Mouse (Mus musculus) cerebellum, postnatal 25 days (tissue): ENCODE results near the gene Zbtb25.

Experiments
- DNase-seq, 2 experiments: peaks; one replicate each; pipeline ENCODE4 v3.0.0; 2021; ENCODE audit warnings: mixed read lengths in 2 of 2

Zbtb25 gene

DNA sequence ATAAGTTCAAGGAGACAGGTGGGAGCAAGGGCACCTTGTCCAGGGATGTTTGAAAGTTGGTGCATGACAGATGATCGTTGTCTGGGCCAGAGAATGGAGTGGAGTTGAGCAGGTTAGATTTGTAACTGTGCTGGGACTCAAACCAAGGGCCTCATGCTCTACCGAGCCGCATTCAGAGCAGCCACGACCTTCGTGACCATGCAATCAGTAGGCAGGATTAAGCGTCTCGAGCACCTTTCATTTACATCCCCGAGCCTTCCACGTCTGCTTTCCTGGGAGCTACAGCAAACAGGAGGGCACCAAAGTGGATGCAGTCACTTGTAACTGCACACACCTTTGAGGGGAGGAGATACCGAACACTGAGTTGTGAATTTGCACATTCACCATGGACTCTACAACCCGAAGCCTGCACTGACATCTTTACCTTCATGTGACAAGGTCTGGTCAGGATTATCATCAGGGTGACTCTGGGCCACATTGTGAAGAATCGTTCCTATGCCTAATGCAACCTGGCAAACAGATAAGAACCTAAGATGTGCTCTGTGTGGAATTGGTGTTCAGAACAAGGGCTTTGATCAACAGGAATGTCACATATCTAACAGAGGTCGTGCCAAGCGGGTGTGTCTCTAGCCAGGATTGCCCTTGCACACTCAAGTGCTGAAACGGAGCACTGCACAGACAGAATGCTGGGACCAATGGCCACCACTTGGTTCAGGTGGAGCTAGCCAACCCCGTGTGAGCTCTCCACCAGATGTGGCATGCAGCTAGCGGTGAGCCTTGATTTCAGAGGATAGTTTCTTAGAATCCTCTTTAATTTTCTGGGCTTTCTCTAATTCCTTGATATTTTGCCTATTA lies 33.1 kb downstream of the Zbtb25 start:
- no peak for DNase-seq

DNA sequence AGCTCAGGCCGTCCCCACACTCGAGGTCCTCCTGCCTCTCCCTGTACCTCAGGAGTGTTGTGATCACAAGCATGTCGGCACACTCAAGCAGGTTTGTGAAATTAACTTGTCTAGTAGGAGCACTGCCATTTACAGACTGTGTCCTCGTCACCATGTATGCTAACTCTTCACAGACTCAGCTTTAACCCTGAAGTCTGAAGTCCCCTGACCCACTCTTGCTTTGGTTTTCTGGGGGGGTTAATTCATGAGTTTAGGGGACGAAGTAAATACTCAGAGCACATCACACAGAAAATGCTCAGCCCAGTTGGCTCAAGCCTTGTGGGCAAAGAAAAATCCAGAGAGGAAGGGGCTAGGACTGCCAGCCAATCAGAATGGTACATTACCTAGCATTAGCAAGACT lies 33.8 kb downstream of the Zbtb25 start:
- DNase-seq: no peak

DNA sequence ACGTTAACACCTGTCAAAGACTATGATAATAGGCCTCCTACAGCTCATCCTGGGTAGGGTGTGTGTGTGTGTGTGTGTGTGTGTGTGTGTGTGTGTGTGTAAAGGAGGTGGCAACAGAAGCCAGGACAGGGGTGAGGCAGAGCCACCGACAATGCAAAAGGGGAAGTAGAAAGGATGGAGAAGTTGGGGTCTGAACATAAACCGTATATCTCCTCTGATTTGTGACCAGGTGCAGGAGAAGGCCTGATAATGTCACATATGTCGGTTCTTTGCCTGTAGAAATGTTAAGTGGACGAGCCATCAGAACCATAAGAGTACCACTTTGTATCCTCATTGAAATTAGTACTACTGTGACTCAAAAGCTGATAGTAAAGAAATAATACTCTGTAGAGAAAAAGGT lies 35.7 kb downstream of the Zbtb25 start:
- no peak for DNase-seq

DNA sequence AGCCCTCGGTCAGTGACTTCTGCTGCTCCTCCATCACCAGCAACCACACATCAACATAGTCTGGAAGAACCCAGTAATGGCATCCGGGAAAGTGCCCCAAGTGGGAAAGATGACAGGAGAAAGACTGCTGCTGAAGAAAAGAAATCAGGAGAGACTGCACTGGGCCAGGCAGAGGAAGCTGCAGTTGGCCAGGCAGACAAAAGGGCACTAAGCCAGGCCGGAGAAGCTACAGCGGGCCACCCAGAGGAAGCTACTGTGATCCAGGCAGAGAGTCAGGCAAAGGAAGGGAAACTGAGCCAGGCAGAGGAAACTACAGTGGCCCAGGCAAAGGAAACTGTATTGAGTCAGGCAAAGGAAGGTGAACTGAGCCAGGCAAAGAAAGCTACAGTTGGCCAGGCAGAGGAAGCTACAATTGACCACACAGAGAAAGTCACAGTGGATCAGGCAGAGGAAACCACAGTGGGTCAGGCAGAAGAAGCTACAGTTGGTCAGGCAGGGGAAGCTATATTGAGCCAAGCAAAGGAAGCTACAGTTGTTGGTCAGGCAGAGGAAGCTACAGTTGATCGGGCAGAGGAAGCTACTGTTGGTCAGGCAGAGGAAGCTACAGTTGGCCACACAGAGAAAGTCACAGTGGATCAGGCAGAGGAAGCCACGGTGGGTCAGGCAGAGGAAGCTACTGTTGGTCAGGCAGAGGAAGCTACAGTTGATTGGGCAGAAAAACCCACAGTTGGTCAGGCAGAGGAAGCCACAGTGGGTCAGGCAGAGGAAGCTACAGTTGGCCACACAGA lies 40.6 kb downstream of the Zbtb25 start:
- no peak for DNase-seq

DNA sequence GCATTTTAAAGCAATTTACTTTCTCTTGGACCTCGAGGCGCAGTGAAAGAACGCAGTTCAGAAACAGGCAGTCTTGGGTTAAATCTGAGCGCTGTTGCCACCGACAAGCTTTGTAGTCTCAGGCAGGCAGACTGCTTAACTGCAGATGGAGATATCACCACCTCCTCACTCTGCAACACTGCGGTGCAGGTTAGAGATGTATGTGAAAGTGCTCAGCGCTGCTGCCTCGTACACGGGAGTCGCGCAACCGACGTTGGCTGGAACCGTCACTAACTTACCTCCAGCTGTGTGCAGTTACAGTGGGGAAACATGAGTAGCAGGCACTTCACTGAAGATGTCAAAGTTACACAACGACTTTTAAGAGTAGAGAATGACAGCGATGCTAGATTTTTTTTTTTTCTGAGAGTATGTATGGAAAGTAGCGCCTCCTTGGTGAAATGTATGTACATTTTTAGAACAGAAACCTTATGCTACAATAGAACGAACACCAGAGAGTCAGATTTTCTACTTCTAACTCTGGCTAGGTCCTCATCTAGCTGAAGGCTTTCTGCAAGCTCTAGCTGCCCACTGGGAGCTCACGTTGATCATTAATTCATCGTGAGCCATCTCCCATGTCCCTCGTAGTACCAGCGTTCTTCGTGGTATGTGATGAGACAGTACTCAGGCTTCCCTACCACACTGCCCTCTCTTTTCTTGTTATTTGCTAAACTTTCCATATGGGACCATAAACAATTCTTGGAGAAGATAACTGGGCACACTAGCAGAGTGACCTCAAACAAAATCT lies 42.8 kb downstream of the Zbtb25 start:
- no peak for DNase-seq

DNA sequence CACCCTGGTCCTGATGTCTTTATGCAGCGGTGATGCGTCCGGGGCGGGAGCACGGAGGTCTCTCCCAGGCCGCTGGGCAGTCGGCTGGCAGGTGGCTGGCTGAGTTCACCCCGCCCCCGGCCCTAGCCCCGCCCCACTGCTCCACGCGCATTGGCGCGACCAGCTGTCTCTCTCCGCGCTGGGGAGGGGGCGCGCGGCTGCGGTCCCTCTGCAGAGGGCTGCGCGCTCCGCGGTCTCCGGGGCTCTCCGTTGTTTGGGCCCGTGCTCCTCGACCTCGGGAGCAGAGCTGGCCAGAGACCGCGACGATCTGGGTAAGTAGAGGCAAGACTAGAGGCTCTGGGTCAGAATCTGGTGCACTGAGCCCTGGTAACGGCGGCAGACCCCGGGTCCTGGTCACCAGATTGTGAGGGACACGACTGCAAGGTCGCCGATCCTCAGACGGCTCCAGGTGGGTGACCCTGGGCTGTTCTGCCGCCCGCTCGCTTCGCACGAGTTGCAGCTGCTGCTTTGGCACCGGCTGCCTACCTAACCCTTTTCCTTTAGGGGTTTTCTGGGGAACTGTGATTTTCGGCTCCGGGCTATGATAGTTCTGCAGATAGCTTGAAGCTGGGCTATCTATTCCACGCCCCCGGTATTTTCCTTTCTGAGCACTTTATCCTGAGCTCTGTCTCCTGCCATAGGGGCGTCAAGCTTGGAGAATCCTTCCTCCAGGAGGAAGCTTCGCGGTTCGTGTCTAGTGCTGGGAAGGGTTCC lies 44.5 kb downstream of the Zbtb25 start, which contains the start of gene Akap5:
Gene Akap5, plus strand, starts transcription at position 213 of the 753 bp plus-strand sequence.
- peak; percentile 67 to 82 for DNase-seq

DNA sequence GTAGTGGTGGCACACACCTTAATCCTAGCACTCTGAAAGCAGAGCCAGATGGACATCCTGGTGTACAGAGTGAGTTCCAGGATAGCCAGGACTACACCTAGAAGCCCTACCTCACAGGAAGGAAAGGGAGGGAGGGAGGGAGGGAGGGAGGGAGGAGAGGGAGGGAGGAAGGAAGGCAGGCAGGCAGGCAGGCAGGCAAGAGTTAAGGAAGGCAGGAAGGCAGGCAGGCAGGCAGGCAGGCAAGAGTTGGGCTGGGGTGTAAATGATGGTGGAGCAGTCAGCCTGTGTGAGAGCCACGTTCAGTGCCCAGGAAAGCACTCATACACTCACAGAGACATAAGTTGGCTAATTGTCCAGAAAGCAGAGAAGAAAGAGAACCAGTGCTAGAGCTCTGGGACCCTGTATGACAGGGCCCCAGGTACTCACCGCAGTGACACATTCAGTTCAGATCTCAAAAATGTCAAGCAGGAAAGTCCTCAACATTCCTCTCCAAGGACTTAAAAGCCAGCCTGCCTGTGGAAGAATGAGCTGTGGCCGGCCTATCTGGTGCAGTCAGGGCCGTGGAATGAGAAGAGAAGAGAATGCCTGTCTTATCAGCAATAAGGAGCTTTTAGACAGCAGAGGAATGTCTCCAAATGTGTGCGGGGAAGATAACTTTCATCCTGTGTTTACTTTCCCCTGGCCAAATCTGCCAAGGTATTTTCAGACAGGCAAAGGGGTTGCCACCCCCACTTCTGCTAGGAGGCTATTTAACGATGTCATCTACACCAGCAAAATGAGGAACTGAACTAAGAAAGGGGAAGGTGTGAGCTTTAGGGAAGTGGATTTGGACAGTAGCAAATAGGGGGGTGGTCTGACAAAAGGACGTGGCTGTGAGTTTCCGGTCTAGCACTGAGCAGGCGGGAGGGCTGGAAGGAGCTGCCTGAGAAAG lies 50.9 kb downstream of the Zbtb25 start:
- DNase-seq: no peak

DNA sequence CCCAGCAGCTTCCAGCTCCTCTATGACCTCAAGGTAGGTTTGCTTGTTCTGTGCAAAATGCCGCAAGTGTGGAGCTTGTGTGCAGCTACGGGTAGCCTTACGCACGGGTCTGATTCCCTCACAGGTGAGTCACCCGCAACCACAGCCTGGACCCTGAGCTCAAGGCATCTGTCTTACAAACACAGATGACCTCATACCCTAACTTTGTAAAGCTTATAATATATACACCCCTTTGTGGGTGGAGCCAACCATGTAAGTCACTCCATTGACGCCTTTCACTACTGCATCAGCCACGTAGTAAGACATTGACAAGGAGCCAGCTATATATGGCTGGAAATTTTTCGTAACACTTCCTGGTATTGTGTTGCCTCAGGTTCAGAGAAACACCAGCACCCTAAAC lies 57.5 kb downstream of the Zbtb25 start:
- no peak for DNase-seq

DNA sequence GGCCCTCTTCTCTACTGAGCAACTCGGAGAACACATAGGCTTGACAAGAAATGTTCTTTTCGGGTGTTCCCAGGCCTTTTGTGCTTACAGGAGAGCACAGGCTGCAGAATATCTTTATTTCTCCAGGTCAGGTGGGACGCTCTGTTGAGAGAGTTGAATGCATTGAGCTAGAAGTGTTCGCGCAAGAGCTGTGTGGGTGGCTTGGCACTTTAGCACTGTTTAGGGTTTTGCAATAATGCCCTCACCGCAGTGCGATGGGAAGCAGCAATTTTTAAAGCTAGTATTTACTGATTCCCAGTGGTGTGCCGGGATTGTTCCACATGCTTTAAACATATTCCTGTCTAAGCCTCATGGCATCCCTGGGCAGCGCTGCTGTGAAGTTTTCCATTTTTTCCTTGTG lies 58.2 kb downstream of the Zbtb25 start:
- DNase-seq: no peak

DNA sequence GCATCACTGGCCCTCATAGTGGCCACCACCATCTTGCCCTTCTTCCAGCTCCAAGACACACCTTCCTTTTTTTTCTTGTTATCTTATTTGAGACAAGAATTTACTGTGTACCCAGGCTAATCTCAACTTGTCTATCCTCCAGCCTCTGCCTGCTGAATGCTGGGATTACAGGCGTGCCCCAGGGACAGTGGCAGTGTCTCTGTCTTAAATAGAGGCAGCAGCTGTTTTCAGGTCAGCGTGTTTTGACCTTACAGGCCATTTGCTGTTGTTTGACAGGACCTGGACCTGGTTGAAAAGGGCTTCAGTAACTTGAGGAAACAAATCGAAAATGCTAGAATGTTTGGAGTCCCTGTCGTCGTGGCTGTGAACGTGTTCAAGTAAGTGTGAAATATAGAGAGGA lies 58.8 kb downstream of the Zbtb25 start:
- DNase-seq: no peak

DNA sequence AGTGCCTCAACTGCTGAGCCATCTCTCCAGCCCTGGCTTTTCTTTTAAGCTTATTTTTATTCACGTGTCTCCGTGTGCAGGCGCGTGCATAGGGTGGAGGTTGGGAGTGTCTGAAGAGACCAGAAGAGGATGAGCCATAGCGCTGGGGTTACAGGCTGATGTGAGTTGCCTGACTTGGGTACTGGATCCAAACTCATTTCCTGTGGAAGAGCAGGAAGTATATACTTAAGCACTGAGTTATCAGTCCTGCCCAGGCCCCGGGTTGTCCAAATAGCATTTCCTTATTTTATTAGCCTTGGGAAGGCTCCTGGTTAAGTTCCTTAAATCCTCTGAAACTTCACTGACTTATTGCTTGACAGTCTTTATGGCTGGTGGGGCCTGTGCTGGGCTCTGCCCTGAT lies 59.4 kb downstream of the Zbtb25 start:
- DNase-seq: no peak

DNA sequence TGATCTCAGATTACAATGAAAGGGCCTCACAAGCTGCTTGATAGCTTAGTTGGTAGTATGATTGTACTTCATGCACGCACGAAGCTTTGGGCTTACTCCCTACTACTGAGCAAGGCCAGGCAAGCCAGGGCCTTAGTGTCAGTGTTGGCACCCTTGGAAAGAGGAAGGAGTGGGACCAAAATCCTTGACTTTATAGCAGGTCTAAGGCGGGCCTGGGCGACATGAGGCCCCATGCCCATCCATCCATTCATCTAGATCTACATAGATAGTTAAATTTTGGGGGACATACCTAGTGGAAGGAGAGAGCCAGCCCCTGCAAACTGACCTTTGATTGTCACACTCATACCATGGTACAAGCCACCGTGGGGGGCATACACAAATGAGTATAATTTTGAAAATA lies 61.0 kb downstream of the Zbtb25 start:
- no peak for DNase-seq

DNA sequence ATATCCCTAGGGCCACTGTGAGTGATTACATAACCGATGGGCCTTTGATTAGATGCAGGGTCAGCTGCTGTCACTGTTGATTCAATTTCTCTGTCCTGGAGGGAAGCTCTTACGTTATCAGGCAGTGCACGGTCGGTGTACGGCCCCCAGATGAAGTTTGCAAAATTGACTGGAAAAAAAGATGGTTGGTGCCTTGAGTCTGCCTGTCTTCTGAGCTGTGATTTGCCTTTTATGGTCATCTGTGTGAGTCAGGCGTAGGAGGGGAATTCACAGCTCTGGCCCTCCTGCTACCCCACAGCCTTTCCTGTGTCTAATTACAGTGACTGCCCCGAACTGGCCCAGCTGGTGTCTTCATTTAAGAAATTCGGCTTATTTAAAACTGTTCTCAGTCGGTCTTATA lies 61.4 kb downstream of the Zbtb25 start:
- no peak for DNase-seq

DNA sequence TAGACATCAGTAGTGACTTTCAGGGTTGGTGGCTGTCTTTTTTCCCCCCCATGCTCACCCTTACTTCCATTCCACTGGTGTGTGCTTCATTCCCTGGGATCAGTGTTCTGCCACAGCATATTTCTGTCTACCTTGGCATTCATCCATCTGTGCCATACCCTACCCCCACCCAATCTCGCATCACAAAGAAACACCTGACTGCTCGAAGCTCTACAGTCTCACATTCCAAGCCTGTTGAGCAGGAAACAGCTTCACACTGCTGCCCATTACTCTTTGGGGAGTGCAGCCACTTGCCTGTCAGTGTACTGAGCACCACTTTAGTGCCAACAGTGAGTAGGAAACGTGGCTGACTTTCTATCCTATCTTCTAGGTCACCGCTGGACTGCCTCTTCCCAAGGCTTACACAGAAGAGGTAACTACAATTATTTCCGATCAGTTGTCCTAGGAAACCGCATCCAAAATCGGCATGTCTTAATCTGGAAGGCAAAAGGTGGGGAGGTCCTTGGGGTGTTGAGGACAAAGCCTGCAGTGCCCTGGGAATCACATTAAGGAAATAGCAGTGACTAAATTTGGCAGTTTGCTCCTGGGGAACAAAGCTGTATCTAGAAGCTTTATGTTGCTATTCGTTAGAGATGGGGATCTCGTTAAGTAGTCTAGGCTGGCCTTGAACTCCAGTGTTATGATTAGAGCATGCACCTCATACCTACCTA lies 62.4 kb downstream of the Zbtb25 start:
- no peak for DNase-seq

DNA sequence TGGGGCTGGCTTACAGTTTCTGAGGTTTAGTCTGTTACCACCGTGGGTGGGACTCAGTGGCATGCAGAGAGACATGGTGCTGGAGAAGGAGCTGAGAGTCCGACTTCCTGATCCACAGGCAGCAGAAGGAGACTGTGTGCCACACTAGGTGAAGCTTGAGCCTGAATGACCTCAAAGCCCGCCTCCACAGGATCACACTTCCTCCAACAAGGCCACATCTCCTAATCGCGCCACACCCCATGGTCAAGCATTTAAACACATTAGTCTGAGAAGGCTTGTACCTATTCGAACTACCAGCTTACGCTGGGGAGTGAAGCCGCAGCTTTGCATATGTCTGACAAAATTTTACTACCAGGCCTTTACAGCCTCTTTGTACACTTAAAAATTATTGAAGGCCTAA lies 64.3 kb downstream of the Zbtb25 start:
- DNase-seq: no peak

DNA sequence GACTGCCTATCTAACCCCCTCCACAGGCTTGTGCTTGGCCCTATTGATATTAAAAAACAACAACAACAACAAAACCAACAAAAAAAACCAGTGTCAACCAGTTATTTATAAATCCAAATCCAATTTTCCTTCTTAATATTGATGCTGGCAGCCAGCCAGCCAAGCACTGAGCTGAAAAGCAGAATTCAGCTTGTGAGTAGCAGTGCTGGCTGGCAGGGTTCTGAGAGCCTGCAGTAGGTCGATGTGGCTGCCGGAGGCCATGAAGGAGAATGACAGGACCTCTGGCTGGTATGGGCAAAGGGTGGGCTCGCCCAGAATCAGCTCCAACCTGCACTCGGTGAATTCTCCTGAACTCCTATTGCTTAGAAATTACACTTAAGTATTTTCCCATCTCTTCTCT lies 65.2 kb downstream of the Zbtb25 start:
- DNase-seq: peak; percentile 55 to 67

DNA sequence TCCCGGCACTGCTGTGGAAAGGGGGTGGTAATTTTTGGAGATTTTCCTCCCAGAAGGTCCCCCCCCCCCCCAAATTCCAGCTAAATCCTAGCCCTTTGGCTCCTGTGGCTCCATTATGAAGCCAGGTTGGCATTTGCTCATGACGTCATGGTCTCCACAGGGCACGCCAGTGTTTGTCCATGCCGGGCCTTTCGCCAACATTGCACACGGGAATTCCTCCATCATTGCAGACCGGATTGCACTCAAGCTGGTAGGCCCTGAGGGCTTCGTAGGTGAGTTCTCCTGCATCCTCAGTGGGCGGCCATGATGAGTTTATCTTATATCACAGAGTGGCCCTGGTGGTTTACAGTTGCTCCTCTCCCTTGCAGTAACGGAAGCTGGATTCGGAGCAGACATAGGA lies 65.9 kb downstream of the Zbtb25 start:
- DNase-seq: peak; percentile 79 to 88

DNA sequence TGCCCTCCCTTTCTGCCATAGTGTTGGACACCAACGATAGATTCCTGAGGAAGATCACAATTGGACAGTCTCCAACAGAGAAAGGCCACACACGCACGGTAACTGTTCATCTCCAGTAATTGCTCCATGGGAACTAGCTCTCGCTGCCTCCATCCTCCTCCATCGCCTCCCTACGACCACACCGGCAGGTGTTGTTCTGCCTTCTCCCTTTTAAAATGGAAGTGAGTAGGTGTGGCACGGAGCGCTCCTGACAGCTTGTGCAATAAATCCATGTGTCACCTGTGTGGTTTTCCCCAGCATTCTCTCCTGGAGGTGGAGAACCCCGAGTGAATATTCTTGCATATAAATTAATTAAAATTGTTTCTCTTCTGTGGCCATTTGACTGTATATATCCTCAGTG lies 69.0 kb downstream of the Zbtb25 start:
- no peak for DNase-seq

DNA sequence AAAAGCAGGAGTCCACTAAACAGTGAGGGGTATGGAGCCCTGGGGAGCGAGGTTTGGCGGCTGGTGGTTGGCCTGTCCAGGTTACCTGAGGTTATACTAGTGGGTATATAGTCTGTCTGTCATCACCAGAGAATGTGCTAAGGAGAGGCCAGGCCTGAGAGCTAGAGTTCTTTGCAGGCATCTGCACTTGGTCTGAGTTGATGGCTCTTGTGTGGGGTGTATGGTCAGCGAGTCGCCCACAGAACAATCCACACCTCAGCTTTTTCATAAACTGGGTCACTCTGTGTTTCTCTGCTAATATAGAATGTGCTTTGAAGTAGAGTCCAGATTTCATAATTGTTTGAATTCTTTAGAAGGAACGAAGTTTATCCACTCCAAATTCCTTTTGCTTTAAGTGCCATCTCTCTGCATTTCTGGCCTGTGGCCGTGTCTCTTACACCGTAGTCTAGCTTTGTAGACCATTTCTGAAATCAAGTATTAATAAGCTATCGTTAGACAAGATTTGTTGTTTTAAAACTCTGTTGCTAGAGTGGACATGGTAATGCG lies 70.0 kb downstream of the Zbtb25 start:
- DNase-seq: no peak

DNA sequence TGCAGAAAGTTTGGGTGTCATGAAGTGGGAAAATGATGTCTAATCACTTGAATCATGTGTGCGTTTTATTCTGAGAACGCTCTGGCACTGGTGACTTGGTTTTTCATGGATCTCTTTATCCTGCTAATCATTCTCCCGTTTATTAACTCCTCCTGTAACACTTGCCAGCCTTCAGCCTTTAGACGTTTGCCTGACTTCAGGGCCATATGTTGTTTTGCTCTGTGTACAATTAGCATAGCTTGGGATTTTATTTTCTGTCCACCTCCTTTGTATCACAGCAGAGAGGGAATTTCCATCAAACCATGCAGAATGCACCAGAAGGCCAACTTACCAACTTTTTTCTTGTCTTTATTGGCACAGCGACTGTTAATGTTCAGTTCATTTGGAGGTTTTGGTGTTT lies 71.6 kb downstream of the Zbtb25 start:
- no peak for DNase-seq
